Mouse (Mus musculus): ENCODE data around the gene Zhx3. TPM values are rescaled to one million over a fixed set of nuclear protein-coding genes. Genes with fewer than 3 reads are reported as not detected.

Gene Zhx3
- polyA plus RNA-seq, 1 experiment from 2014 or later = 16.9 TPM

- ATAC-seq (ENCODE audit: low FRiP score, low TSS enrichment) = no peak
- no peak overlapping the region for H3K4me2 ChIP-seq (ENCODE audit: low read length)
- no peak overlapping the region for H3K4me3 ChIP-seq (replicated peaks; ENCODE audit: low read depth, low read length)
- no peaks in the 10 kb centered on the region for H3K9me3 ChIP-seq (ENCODE audit: control insufficient read depth, low read length)
- WGBS = 89% methylated on average over 1 of the region's 1 CpGs
- no peak overlapping the region for H3K9ac ChIP-seq (replicated peaks; ENCODE audit: low read length)
- no peak for DNase-seq
- H3K27ac ChIP-seq (replicated peaks; ENCODE audit: low read depth, low read length) = no peak overlapping the region
- H3K27me3 ChIP-seq (ENCODE audit: control insufficient read depth, insufficient read depth, low read length) = no peaks in the 10 kb centered on the region
- H3K4me1 ChIP-seq (ENCODE audit: control insufficient read depth, insufficient read depth, low read length) = no peaks in the 10 kb centered on the region
- H3K36me3 ChIP-seq (ENCODE audit: control insufficient read depth, insufficient read depth, low read length) = no peaks in the 10 kb centered on the region
Measured at GRCm38 (mm10) chr2:160860363-160860762, 12.4 kb downstream of the Zhx3 start.

GRCm38 (mm10) chr2:160856359-160857102, 16.3 kb downstream of the Zhx3 start:
- no peak overlapping the region for H3K9ac ChIP-seq (replicated peaks; ENCODE audit: low read length)
- H3K4me1 ChIP-seq (ENCODE audit: control insufficient read depth, insufficient read depth, low read length) = no peaks in the 10 kb centered on the region
- DNase-seq = no peak
- H3K36me3 ChIP-seq (ENCODE audit: control insufficient read depth, insufficient read depth, low read length) = no peaks in the 10 kb centered on the region
- H3K27me3 ChIP-seq (ENCODE audit: control insufficient read depth, insufficient read depth, low read length) = no peaks in the 10 kb centered on the region
- H3K27ac ChIP-seq (replicated peaks; ENCODE audit: low read depth, low read length) = no peak overlapping the region
- H3K4me2 ChIP-seq (ENCODE audit: low read length) = no peak overlapping the region
- ATAC-seq (ENCODE audit: low FRiP score, low TSS enrichment) = no peak
- no peak overlapping the region for H3K4me3 ChIP-seq (replicated peaks; ENCODE audit: low read depth, low read length)
- no peaks in the 10 kb centered on the region for H3K9me3 ChIP-seq (ENCODE audit: control insufficient read depth, low read length)
- 84% methylated on average over 5 of the region's 5 CpGs for WGBS

GRCm38 (mm10) chr2:160854687-160855086, 18.1 kb downstream of the Zhx3 start:
- Histone ChIP-seq H3K4me1 (ENCODE audit: control insufficient read depth, insufficient read depth, low read length) (no peaks in the 10 kb centered on the region), H3K27me3 (ENCODE audit: control insufficient read depth, insufficient read depth, low read length) (no peaks in the 10 kb centered on the region), H3K9ac (replicated peaks; ENCODE audit: low read length) (no peak overlapping the region), H3K4me3 (replicated peaks; ENCODE audit: low read depth, low read length) (no peak overlapping the region), H3K4me2 (ENCODE audit: low read length) (no peak overlapping the region), H3K27ac (replicated peaks; ENCODE audit: low read depth, low read length) (no peak overlapping the region), H3K9me3 (ENCODE audit: control insufficient read depth, low read length) (no peaks in the 10 kb centered on the region), H3K36me3 (ENCODE audit: control insufficient read depth, insufficient read depth, low read length) (no peaks in the 10 kb centered on the region)
- ATAC-seq (ENCODE audit: low FRiP score, low TSS enrichment) (no peak), DNase-seq (no peak)

GRCm38 (mm10) chr2:160850360-160850759, 22.4 kb downstream of the Zhx3 start:
- H3K9ac ChIP-seq (replicated peaks; ENCODE audit: low read length) = no peak overlapping the region
- no peak for ATAC-seq (ENCODE audit: low FRiP score, low TSS enrichment)
- no peaks in the 10 kb centered on the region for H3K36me3 ChIP-seq (ENCODE audit: control insufficient read depth, insufficient read depth, low read length)
- no peak overlapping the region for H3K4me2 ChIP-seq (ENCODE audit: low read length)
- no peak for DNase-seq
- no peak overlapping the region for H3K27ac ChIP-seq (replicated peaks; ENCODE audit: low read depth, low read length)
- H3K4me3 ChIP-seq (replicated peaks; ENCODE audit: low read depth, low read length) = no peak overlapping the region
- H3K27me3 ChIP-seq (ENCODE audit: control insufficient read depth, insufficient read depth, low read length) = no peaks in the 10 kb centered on the region
- no peaks in the 10 kb centered on the region for H3K9me3 ChIP-seq (ENCODE audit: control insufficient read depth, low read length)
- H3K4me1 ChIP-seq (ENCODE audit: control insufficient read depth, insufficient read depth, low read length) = no peaks in the 10 kb centered on the region
- 84% methylated on average over 3 of the region's 3 CpGs for WGBS

- Histone ChIP-seq H3K27me3 (ENCODE audit: control insufficient read depth, insufficient read depth, low read length) (no peaks in the 10 kb centered on the region), H3K4me1 (ENCODE audit: control insufficient read depth, insufficient read depth, low read length) (no peaks in the 10 kb centered on the region), H3K9ac (replicated peaks; ENCODE audit: low read length) (no peak overlapping the region), H3K4me3 (replicated peaks; ENCODE audit: low read depth, low read length) (no peak overlapping the region), H3K9me3 (ENCODE audit: control insufficient read depth, low read length) (no peaks in the 10 kb centered on the region), H3K27ac (replicated peaks; ENCODE audit: low read depth, low read length) (no peak overlapping the region), H3K4me2 (ENCODE audit: low read length) (no peak overlapping the region), H3K36me3 (ENCODE audit: control insufficient read depth, insufficient read depth, low read length) (no peaks in the 10 kb centered on the region)
- whole genome bisulfite sequencing = 85% methylated on average over 3 of the region's 3 CpGs
- no peak for ATAC-seq (ENCODE audit: low FRiP score, low TSS enrichment)
- DNase-seq = no peak
Measured at GRCm38 (mm10) chr2:160849617-160850240, 23.1 kb downstream of the Zhx3 start.

GRCm38 (mm10) chr2:160848186-160848585, 24.6 kb downstream of the Zhx3 start:
- DNase-seq = no peak
- no peaks in the 10 kb centered on the region for H3K27me3 ChIP-seq (ENCODE audit: control insufficient read depth, insufficient read depth, low read length)
- H3K4me2 ChIP-seq (ENCODE audit: low read length) = no peak overlapping the region
- WGBS = 91% methylated on average over 2 of the region's 2 CpGs
- no peak overlapping the region for H3K4me3 ChIP-seq (replicated peaks; ENCODE audit: low read depth, low read length)
- no peaks in the 10 kb centered on the region for H3K4me1 ChIP-seq (ENCODE audit: control insufficient read depth, insufficient read depth, low read length)
- no peaks in the 10 kb centered on the region for H3K9me3 ChIP-seq (ENCODE audit: control insufficient read depth, low read length)
- ATAC-seq (ENCODE audit: low FRiP score, low TSS enrichment) = no peak
- H3K36me3 ChIP-seq (ENCODE audit: control insufficient read depth, insufficient read depth, low read length) = no peaks in the 10 kb centered on the region
- H3K9ac ChIP-seq (replicated peaks; ENCODE audit: low read length) = no peak overlapping the region
- no peak overlapping the region for H3K27ac ChIP-seq (replicated peaks; ENCODE audit: low read depth, low read length)

- no peak overlapping the region for H3K4me2 ChIP-seq (ENCODE audit: low read length)
- ATAC-seq (ENCODE audit: low FRiP score, low TSS enrichment) (no peak), DNase-seq (no peak)
- H3K4me3 ChIP-seq (replicated peaks; ENCODE audit: low read depth, low read length) = no peak overlapping the region
- H3K9me3 ChIP-seq (ENCODE audit: control insufficient read depth, low read length) = no peaks in the 10 kb centered on the region
- 80% methylated on average over 1 of the region's 1 CpGs for WGBS
- no peak overlapping the region for H3K27ac ChIP-seq (replicated peaks; ENCODE audit: low read depth, low read length)
- H3K4me1 ChIP-seq (ENCODE audit: control insufficient read depth, insufficient read depth, low read length) = no peaks in the 10 kb centered on the region
- H3K36me3 ChIP-seq (ENCODE audit: control insufficient read depth, insufficient read depth, low read length) = no peaks in the 10 kb centered on the region
- no peak overlapping the region for H3K9ac ChIP-seq (replicated peaks; ENCODE audit: low read length)
- no peaks in the 10 kb centered on the region for H3K27me3 ChIP-seq (ENCODE audit: control insufficient read depth, insufficient read depth, low read length)
Measured at GRCm38 (mm10) chr2:160847664-160848063, 25.1 kb downstream of the Zhx3 start.

- no peak overlapping the region for H3K9ac ChIP-seq (replicated peaks; ENCODE audit: low read length)
- H3K27ac ChIP-seq (replicated peaks; ENCODE audit: low read depth, low read length) = no peak overlapping the region
- ATAC-seq (ENCODE audit: low FRiP score, low TSS enrichment) (no peak), DNase-seq (no peak)
- no peak overlapping the region for H3K4me2 ChIP-seq (ENCODE audit: low read length)
- no peaks in the 10 kb centered on the region for H3K4me1 ChIP-seq (ENCODE audit: control insufficient read depth, insufficient read depth, low read length)
- H3K9me3 ChIP-seq (ENCODE audit: control insufficient read depth, low read length) = no peaks in the 10 kb centered on the region
- no peak overlapping the region for H3K4me3 ChIP-seq (replicated peaks; ENCODE audit: low read depth, low read length)
- no peaks in the 10 kb centered on the region for H3K36me3 ChIP-seq (ENCODE audit: control insufficient read depth, insufficient read depth, low read length)
- H3K27me3 ChIP-seq (ENCODE audit: control insufficient read depth, insufficient read depth, low read length) = no peaks in the 10 kb centered on the region
Measured at GRCm38 (mm10) chr2:160840838-160841237, 32.0 kb downstream of the Zhx3 start.

- no peaks in the 10 kb centered on the region for H3K4me1 ChIP-seq (ENCODE audit: control insufficient read depth, insufficient read depth, low read length)
- no peaks in the 10 kb centered on the region for H3K9me3 ChIP-seq (ENCODE audit: control insufficient read depth, low read length)
- DNase-seq = no peak
- no peak overlapping the region for H3K4me3 ChIP-seq (replicated peaks; ENCODE audit: low read depth, low read length)
- no peak overlapping the region for H3K27ac ChIP-seq (replicated peaks; ENCODE audit: low read depth, low read length)
- no peaks in the 10 kb centered on the region for H3K36me3 ChIP-seq (ENCODE audit: control insufficient read depth, insufficient read depth, low read length)
- WGBS = 98% methylated on average over 1 of the region's 1 CpGs
- ATAC-seq (ENCODE audit: low FRiP score, low TSS enrichment) = no peak
- H3K4me2 ChIP-seq (ENCODE audit: low read length) = no peak overlapping the region
- H3K27me3 ChIP-seq (ENCODE audit: control insufficient read depth, insufficient read depth, low read length) = no peaks in the 10 kb centered on the region
- H3K9ac ChIP-seq (replicated peaks; ENCODE audit: low read length) = no peak overlapping the region
Measured at GRCm38 (mm10) chr2:160810802-160811201, 62.0 kb downstream of the Zhx3 start.
